Mouse (Mus musculus): Measurements from ENCODE around the gene Il4ra.

DNA sequence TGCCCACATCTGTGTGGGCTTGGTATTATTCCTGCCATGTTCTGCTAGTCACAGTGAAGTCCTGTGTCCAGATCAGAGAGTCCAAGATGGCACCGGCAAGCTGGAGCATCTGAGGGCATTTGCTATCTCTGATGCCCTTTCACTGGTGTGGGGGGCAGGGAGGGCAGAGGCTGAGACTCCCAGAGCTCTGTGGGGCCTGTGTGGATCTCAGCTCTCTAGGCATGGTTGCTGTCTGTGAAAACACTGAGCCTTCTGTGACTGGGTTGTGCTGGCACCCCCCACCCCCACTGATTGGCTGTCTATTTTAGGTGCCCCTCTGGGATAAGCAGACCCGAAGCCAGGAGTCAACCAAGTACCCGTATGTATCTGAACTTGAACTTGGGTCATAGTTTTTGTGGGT lies 22.9 kb downstream of the Il4ra start:
- TF ChIP-seq CTCF (IDR thresholded peaks at IDR 0.05; ENCODE audit: control insufficient read depth, insufficient read depth, insufficient replicate concordance, low read depth, low read length) (no peak), POLR2A (IDR thresholded peaks at IDR 0.05; ENCODE audit: control insufficient read depth, low read depth, low read length) (no peak)

Data from testis, adult 2 months (tissue).